Mouse (Mus musculus): ENCODE data around the gene Ints1. TPM values are rescaled to one million over a fixed set of nuclear protein-coding genes. Genes with fewer than 3 reads are reported as not detected.

Ints1 gene
- 17.1 and 19.8 TPM in 2 replicates for polyA plus RNA-seq (2014; fragmentation: Nextera tagmentation; extraction: Ambion mirVana)

GRCm38 (mm10) chr5:139775216-139775926, at the start of gene Ints1:
Gene Ints1, minus strand, starts transcription at chr5:139775674.
- H3K4me1 ChIP-seq (ENCODE audit: control insufficient read depth in 2 of 2, insufficient read depth in 2 of 2, low read length in 2 of 2) = peaks cover 0 to 9% of the 10 kb centered on the region in 2 experiments; a peak in 2 of 4 replicates
- ATAC-seq (ENCODE audit: insufficient number of reproducible peaks, insufficient read depth, low FRiP score, low read depth) = peak; percentile 67
- no peaks in the 10 kb centered on the region for H3K9me3 ChIP-seq (ENCODE audit: control insufficient read depth, low read length)
- H3K27ac ChIP-seq (replicated peaks in 1 of 2; ENCODE audit: control insufficient read depth in 1 of 2, insufficient read depth in 1 of 2, low read depth in 2 of 2, low read length in 2 of 2) = no peak within 1 kb of the TSS
- H3K4me2 ChIP-seq (ENCODE audit: low read length) = peak within 1 kb of the TSS; percentile 93
- WGBS = under 1% methylated on average over 55 of the region's 55 CpGs
- peak within 1 kb of the TSS; percentile 90 for H3K9ac ChIP-seq (ENCODE audit: low read length)
- peak within 1 kb of the TSS; percentile 95 to 97 for H3K4me3 ChIP-seq (ENCODE audit: control insufficient read depth in 1 of 2, insufficient read depth in 1 of 2, low read depth in 1 of 2, low read length in 2 of 2)
- H3K27me3 ChIP-seq (ENCODE audit: control insufficient read depth, insufficient read depth, low read length) = no peaks in the 10 kb centered on the region
- H3K36me3 ChIP-seq (ENCODE audit: control insufficient read depth, insufficient read depth, low read length) = peaks cover 33% of the 10 kb centered on the region

- ATAC-seq (ENCODE audit: insufficient number of reproducible peaks, insufficient read depth, low FRiP score, low read depth) = no peak
- Histone ChIP-seq H3K36me3 (ENCODE audit: control insufficient read depth, insufficient read depth, low read length) (peaks cover 29% of the 10 kb centered on the region), H3K9me3 (ENCODE audit: control insufficient read depth, low read length) (no peaks in the 10 kb centered on the region), H3K4me3 (ENCODE audit: control insufficient read depth in 1 of 2, insufficient read depth in 1 of 2, low read depth in 1 of 2, low read length in 2 of 2) (no peak overlapping the region), H3K9ac (ENCODE audit: low read length) (no peak overlapping the region), H3K4me1 (ENCODE audit: control insufficient read depth in 2 of 2, insufficient read depth in 2 of 2, low read length in 2 of 2) (peaks cover 7 to 10% of the 10 kb centered on the region in 2 experiments), H3K27ac (replicated peaks in 1 of 2; ENCODE audit: control insufficient read depth in 1 of 2, insufficient read depth in 1 of 2, low read depth in 2 of 2, low read length in 2 of 2) (no peak overlapping the region), H3K4me2 (ENCODE audit: low read length) (no peak overlapping the region), H3K27me3 (ENCODE audit: control insufficient read depth, insufficient read depth, low read length) (no peaks in the 10 kb centered on the region)
- WGBS = 95% methylated on average over 10 of the region's 10 CpGs
These were observed 49.1 kb upstream of the Ints1 start for GRCm38 (mm10) chr5:139824531-139824930.

GRCm38 (mm10) chr5:139821466-139822459, 46.3 kb upstream of the Ints1 start:
- Histone ChIP-seq H3K9me3 (ENCODE audit: control insufficient read depth, low read length) (no peaks in the 10 kb centered on the region), H3K36me3 (ENCODE audit: control insufficient read depth, insufficient read depth, low read length) (peaks cover 29% of the 10 kb centered on the region), H3K4me3 (ENCODE audit: control insufficient read depth in 1 of 2, insufficient read depth in 1 of 2, low read depth in 1 of 2, low read length in 2 of 2) (no peak overlapping the region), H3K4me1 (ENCODE audit: control insufficient read depth in 2 of 2, insufficient read depth in 2 of 2, low read length in 2 of 2) (peaks cover 7 to 10% of the 10 kb centered on the region in 2 experiments), H3K9ac (ENCODE audit: low read length) (no peak overlapping the region), H3K4me2 (ENCODE audit: low read length) (no peak overlapping the region), H3K27me3 (ENCODE audit: control insufficient read depth, insufficient read depth, low read length) (no peaks in the 10 kb centered on the region), H3K27ac (replicated peaks in 1 of 2; ENCODE audit: control insufficient read depth in 1 of 2, insufficient read depth in 1 of 2, low read depth in 2 of 2, low read length in 2 of 2) (no peak overlapping the region)
- ATAC-seq (ENCODE audit: insufficient number of reproducible peaks, insufficient read depth, low FRiP score, low read depth) = no peak
- WGBS = 77% methylated on average over 12 of the region's 12 CpGs

- H3K27ac ChIP-seq (replicated peaks in 1 of 2; ENCODE audit: control insufficient read depth in 1 of 2, insufficient read depth in 1 of 2, low read depth in 2 of 2, low read length in 2 of 2) = no peak within 1 kb of the TSS
- no peaks in the 10 kb centered on the region for H3K9me3 ChIP-seq (ENCODE audit: control insufficient read depth, low read length)
- no peak within 1 kb of the TSS for H3K9ac ChIP-seq (ENCODE audit: low read length)
- ATAC-seq (ENCODE audit: insufficient number of reproducible peaks, insufficient read depth, low FRiP score, low read depth) = no peak
- H3K36me3 ChIP-seq (ENCODE audit: control insufficient read depth, insufficient read depth, low read length) = peaks cover 27% of the 10 kb centered on the region
- H3K27me3 ChIP-seq (ENCODE audit: control insufficient read depth, insufficient read depth, low read length) = peaks cover 3% of the 10 kb centered on the region; the same call in 1 of the 2 replicates
- no peak within 1 kb of the TSS for H3K4me2 ChIP-seq (ENCODE audit: low read length)
- no peak within 1 kb of the TSS for H3K4me3 ChIP-seq (ENCODE audit: control insufficient read depth in 1 of 2, insufficient read depth in 1 of 2, low read depth in 1 of 2, low read length in 2 of 2)
- peaks cover 7 to 11% of the 10 kb centered on the region in 2 experiments; a peak in 2 of 4 replicates for H3K4me1 ChIP-seq (ENCODE audit: control insufficient read depth in 2 of 2, insufficient read depth in 2 of 2, low read length in 2 of 2)
- 76% methylated on average over 9 of the region's 9 CpGs for WGBS
These were observed 44.2 kb upstream of the Ints1 start, which contains the start of gene Tmem184a for GRCm38 (mm10) chr5:139819538-139820181. Gene Tmem184a, minus strand, starts transcription at chr5:139819917.

- H3K27ac ChIP-seq (replicated peaks in 1 of 2; ENCODE audit: control insufficient read depth in 1 of 2, insufficient read depth in 1 of 2, low read depth in 2 of 2, low read length in 2 of 2) = no peak overlapping the region
- H3K27me3 ChIP-seq (ENCODE audit: control insufficient read depth, insufficient read depth, low read length) = peaks cover 12% of the 10 kb centered on the region
- no peak overlapping the region for H3K9ac ChIP-seq (ENCODE audit: low read length)
- H3K4me2 ChIP-seq (ENCODE audit: low read length) = no peak overlapping the region
- H3K4me1 ChIP-seq (ENCODE audit: control insufficient read depth in 2 of 2, insufficient read depth in 2 of 2, low read length in 2 of 2) = peaks cover 7 to 11% of the 10 kb centered on the region in 2 experiments; a peak in 2 of 4 replicates
- ATAC-seq (ENCODE audit: insufficient number of reproducible peaks, insufficient read depth, low FRiP score, low read depth) = 0 out of 2 replicates have a peak, but pooled peaks have one; percentile 25
- H3K9me3 ChIP-seq (ENCODE audit: control insufficient read depth, low read length) = no peaks in the 10 kb centered on the region
- peaks cover 20% of the 10 kb centered on the region for H3K36me3 ChIP-seq (ENCODE audit: control insufficient read depth, insufficient read depth, low read length)
- no peak overlapping the region for H3K4me3 ChIP-seq (ENCODE audit: control insufficient read depth in 1 of 2, insufficient read depth in 1 of 2, low read depth in 1 of 2, low read length in 2 of 2)
- WGBS = 42% methylated on average over 4 of the region's 4 CpGs
These were observed 43.3 kb upstream of the Ints1 start for GRCm38 (mm10) chr5:139818801-139819200.

GRCm38 (mm10) chr5:139818056-139818455, 42.6 kb upstream of the Ints1 start:
- peaks cover 12% of the 10 kb centered on the region for H3K36me3 ChIP-seq (ENCODE audit: control insufficient read depth, insufficient read depth, low read length)
- H3K9ac ChIP-seq (ENCODE audit: low read length) = no peak overlapping the region
- H3K4me1 ChIP-seq (ENCODE audit: control insufficient read depth in 2 of 2, insufficient read depth in 2 of 2, low read length in 2 of 2) = peaks cover 7 to 11% of the 10 kb centered on the region in 2 experiments; a peak in 2 of 4 replicates
- no peak for ATAC-seq (ENCODE audit: insufficient number of reproducible peaks, insufficient read depth, low FRiP score, low read depth)
- H3K4me2 ChIP-seq (ENCODE audit: low read length) = no peak overlapping the region
- H3K4me3 ChIP-seq (ENCODE audit: control insufficient read depth in 1 of 2, insufficient read depth in 1 of 2, low read depth in 1 of 2, low read length in 2 of 2) = no peak overlapping the region
- no peak overlapping the region for H3K27ac ChIP-seq (replicated peaks in 1 of 2; ENCODE audit: control insufficient read depth in 1 of 2, insufficient read depth in 1 of 2, low read depth in 2 of 2, low read length in 2 of 2)
- 85% methylated on average over 3 of the region's 3 CpGs for WGBS
- H3K9me3 ChIP-seq (ENCODE audit: control insufficient read depth, low read length) = no peaks in the 10 kb centered on the region
- peaks cover 18% of the 10 kb centered on the region for H3K27me3 ChIP-seq (ENCODE audit: control insufficient read depth, insufficient read depth, low read length)

GRCm38 (mm10) chr5:139817292-139817691, 41.8 kb upstream of the Ints1 start:
- peaks cover 7 to 11% of the 10 kb centered on the region in 2 experiments; a peak in 2 of 4 replicates for H3K4me1 ChIP-seq (ENCODE audit: control insufficient read depth in 2 of 2, insufficient read depth in 2 of 2, low read length in 2 of 2)
- H3K9me3 ChIP-seq (ENCODE audit: control insufficient read depth, low read length) = no peaks in the 10 kb centered on the region
- 0% methylated on average over 1 of the region's 1 CpGs for WGBS
- H3K4me2 ChIP-seq (ENCODE audit: low read length) = no peak overlapping the region
- H3K36me3 ChIP-seq (ENCODE audit: control insufficient read depth, insufficient read depth, low read length) = peaks cover 5% of the 10 kb centered on the region
- no peak overlapping the region for H3K27ac ChIP-seq (replicated peaks in 1 of 2; ENCODE audit: control insufficient read depth in 1 of 2, insufficient read depth in 1 of 2, low read depth in 2 of 2, low read length in 2 of 2)
- peaks cover 25% of the 10 kb centered on the region for H3K27me3 ChIP-seq (ENCODE audit: control insufficient read depth, insufficient read depth, low read length)
- no peak overlapping the region for H3K4me3 ChIP-seq (ENCODE audit: control insufficient read depth in 1 of 2, insufficient read depth in 1 of 2, low read depth in 1 of 2, low read length in 2 of 2)
- ATAC-seq (ENCODE audit: insufficient number of reproducible peaks, insufficient read depth, low FRiP score, low read depth) = no peak
- no peak overlapping the region for H3K9ac ChIP-seq (ENCODE audit: low read length)
